Mouse (Mus musculus) C2C12 (cell line): ENCODE data around the gene Tbc1d13. TPM values are rescaled to one million over a fixed set of nuclear protein-coding genes. Genes with fewer than 3 reads are reported as not detected.

ENCODE experiments used
- H3K27me3 ChIP-seq: one replicate; pipeline ENCODE4 v1.6.1; 2011; ENCODE audit not compliant: control insufficient read depth, insufficient read depth, insufficient read length
- H3K36me3 ChIP-seq: one replicate; pipeline ENCODE4 v1.6.1; 2011; ENCODE audit not compliant: control insufficient read depth, insufficient read depth
- H3K4me3 ChIP-seq: one replicate; pipeline ENCODE4 v1.5.1; 2011; ENCODE audit warnings: mild to moderate bottlenecking, control low read depth; ENCODE audit not compliant: poor library complexity, insufficient read depth, severe bottlenecking
- H3K79me2 ChIP-seq: one replicate; pipeline ENCODE4 v1.6.1; 2011; ENCODE audit not compliant: control insufficient read depth, insufficient read depth
- H3K79me3 ChIP-seq: one replicate; pipeline ENCODE4 v1.6.1; 2011; ENCODE audit warnings: low read depth, control low read depth
- H3ac ChIP-seq: one replicate; pipeline ENCODE3; 2011; ENCODE audit warnings: low read depth; ENCODE audit not compliant: control insufficient read depth, insufficient read length
- CEBPB ChIP-seq: IDR thresholded peaks from one replicate; pipeline ENCODE4 v1.6.1; 2011; ENCODE audit warnings: low read depth, mild to moderate bottlenecking, control low read depth, moderate library complexity
- CTCF ChIP-seq: IDR thresholded peaks from one replicate; pipeline ENCODE4 v1.5.1; 2011; ENCODE audit not compliant: control insufficient read depth, insufficient read depth, insufficient read length
- FOSL1 ChIP-seq: IDR thresholded peaks from one replicate; pipeline ENCODE4 v1.8.0; 2011; ENCODE audit warnings: mild to moderate bottlenecking, low read length; ENCODE audit not compliant: poor library complexity, insufficient read depth, severe bottlenecking
- MAX ChIP-seq: IDR thresholded peaks from one replicate; pipeline ENCODE4 v1.6.1; 2011; ENCODE audit warnings: mild to moderate bottlenecking, control low read depth
- MYOD1 ChIP-seq: IDR thresholded peaks from one replicate; pipeline ENCODE4 v1.6.1; 2011; ENCODE audit warnings: low read depth; ENCODE audit not compliant: control insufficient read depth, insufficient read length
- MYOG ChIP-seq: IDR thresholded peaks from one replicate; pipeline ENCODE4 v1.6.1; 2011; ENCODE audit not compliant: control insufficient read depth, insufficient read length; ENCODE audit errors: extremely low read depth
- USF1 ChIP-seq: IDR thresholded peaks from one replicate; pipeline ENCODE4 v1.6.1; 2011; ENCODE audit warnings: low read depth, mild to moderate bottlenecking, control low read depth, moderate library complexity
- polyA plus RNA-seq: library from polyadenylated mRNA; unstranded; fragments of >200 nt; fragmentation: generic; extraction: Trizol; gene quantifications from one replicate; pipeline ENCODE4 v1.2.1, GENCODE M21; 2012; ENCODE audit warnings: missing spikeins

The Tbc1d13 gene
- polyA plus RNA-seq, 1 experiment = 25.3 TPM

- Histone ChIP-seq H3K4me3 (peak within 1 kb of the TSS; percentile 88), H3K36me3 (peaks cover 18% of the 10 kb centered on the region), H3K79me2 (peaks cover 30% of the 10 kb centered on the region), H3K27me3 (no peaks in the 10 kb centered on the region), H3K79me3 (peaks cover 16% of the 10 kb centered on the region), H3ac (peak within 1 kb of the TSS; percentile 88)
- TF ChIP-seq FOSL1 = no peak
- TF ChIP-seq CEBPB = no peak
- no peak for TF ChIP-seq USF1
- TF ChIP-seq MYOG = no peak
- peak; percentile 96 for TF ChIP-seq MAX
- TF ChIP-seq CTCF = no peak
These were observed 39.9 kb upstream of the Tbc1d13 start, which contains the start of gene Zdhhc12 for GRCm38 (mm10) chr2:30093471-30094207. Zdhhc12 (minus strand) TSS chr2:30093648.

GRCm38 (mm10) chr2:30094208-30094588 is 39.3 kb upstream of the Tbc1d13 start:
- peaks cover 18% of the 10 kb centered on the region for H3K36me3 ChIP-seq
- peak overlapping the region; percentile 88 for H3K4me3 ChIP-seq
- peak overlapping the region; percentile 76 for H3ac ChIP-seq
- peaks cover 30% of the 10 kb centered on the region for H3K79me2 ChIP-seq
- TF ChIP-seq MYOG (no peak), USF1 (no peak), CEBPB (no peak), MYOD1 (no peak), MAX (no peak), CTCF (no peak), FOSL1 (no peak)
- peaks cover 16% of the 10 kb centered on the region for H3K79me3 ChIP-seq
- no peaks in the 10 kb centered on the region for H3K27me3 ChIP-seq

- H3K27me3 ChIP-seq = no peaks in the 10 kb centered on the region
- peaks cover 30% of the 10 kb centered on the region for H3K79me2 ChIP-seq
- H3K79me3 ChIP-seq = peaks cover 16% of the 10 kb centered on the region
- no peak overlapping the region for H3K4me3 ChIP-seq
- no peak for TF ChIP-seq CEBPB
- TF ChIP-seq CTCF = peak; percentile 57
- H3K36me3 ChIP-seq = peaks cover 12% of the 10 kb centered on the region
- no peak overlapping the region for H3ac ChIP-seq
These were observed 37.5 kb upstream of the Tbc1d13 start for GRCm38 (mm10) chr2:30095882-30096527.

GRCm38 (mm10) chr2:30100214-30100613 is 33.3 kb upstream of the Tbc1d13 start:
- no peak overlapping the region for H3K4me3 ChIP-seq
- H3K27me3 ChIP-seq = no peaks in the 10 kb centered on the region
- TF ChIP-seq CEBPB = no peak
- TF ChIP-seq MYOG = no peak
- TF ChIP-seq MYOD1 = no peak
- TF ChIP-seq CTCF = no peak
- no peak for TF ChIP-seq FOSL1
- TF ChIP-seq MAX = no peak
- no peak for TF ChIP-seq USF1
- H3K79me3 ChIP-seq = peaks cover 2% of the 10 kb centered on the region
- peaks cover 7% of the 10 kb centered on the region for H3K79me2 ChIP-seq
- no peaks in the 10 kb centered on the region for H3K36me3 ChIP-seq
- H3ac ChIP-seq = no peak overlapping the region

- Histone ChIP-seq H3ac (no peak overlapping the region), H3K79me3 (no peaks in the 10 kb centered on the region), H3K79me2 (no peaks in the 10 kb centered on the region), H3K36me3 (peaks cover 6% of the 10 kb centered on the region), H3K4me3 (no peak overlapping the region), H3K27me3 (no peaks in the 10 kb centered on the region)
- no peak for TF ChIP-seq MYOG
- TF ChIP-seq CTCF = peak; percentile 63
- no peak for TF ChIP-seq USF1
- TF ChIP-seq FOSL1 = no peak
These were observed 27.2 kb upstream of the Tbc1d13 start for GRCm38 (mm10) chr2:30106364-30106763.

- H3K27me3 ChIP-seq = no peaks in the 10 kb centered on the region
- no peak overlapping the region for H3K4me3 ChIP-seq
- H3ac ChIP-seq = no peak overlapping the region
- H3K79me3 ChIP-seq = no peaks in the 10 kb centered on the region
- H3K36me3 ChIP-seq = peaks cover 6% of the 10 kb centered on the region
- H3K79me2 ChIP-seq = no peaks in the 10 kb centered on the region
- TF ChIP-seq CTCF (no peak), CEBPB (no peak), MAX (no peak), MYOG (no peak), MYOD1 (no peak), FOSL1 (no peak), USF1 (no peak)
These were observed 25.9 kb upstream of the Tbc1d13 start for GRCm38 (mm10) chr2:30107646-30108045.
